Mouse (Mus musculus) cerebellum, postnatal 10 days (tissue): ENCODE measurements around the gene 4933402J07Rik.

ENCODE experiments used
- DNase-seq, 2 experiments: peaks; one replicate each; pipeline ENCODE4 v3.0.0; 2021; ENCODE audit warnings: mixed read lengths in 2 of 2

4933402J07Rik gene

GRCm38 (mm10) chr8:87563553-87563952, at the start of gene 4933402J07Rik:
Gene 4933402J07Rik (plus strand): TSS chr8:87563853.
- DNase-seq: no peak

- no peak for DNase-seq
These were observed 46.5 kb upstream of the 4933402J07Rik start for GRCm38 (mm10) chr8:87517132-87517531.

GRCm38 (mm10) chr8:87525006-87525405, 38.6 kb upstream of the 4933402J07Rik start:
- DNase-seq: no peak

GRCm38 (mm10) chr8:87531176-87531575, 32.5 kb upstream of the 4933402J07Rik start:
- no peak for DNase-seq

GRCm38 (mm10) chr8:87533476-87533875, 30.2 kb upstream of the 4933402J07Rik start:
- peak; percentile 65 to 72 for DNase-seq

- peak; percentile 46 to 52 for DNase-seq
These were observed 28.8 kb upstream of the 4933402J07Rik start for GRCm38 (mm10) chr8:87534846-87535245.

- DNase-seq: peak; percentile 93 to 95
These were observed 26.9 kb upstream of the 4933402J07Rik start for GRCm38 (mm10) chr8:87536615-87537329.

- DNase-seq: peak; percentile 71 to 73
These were observed 23.7 kb upstream of the 4933402J07Rik start for GRCm38 (mm10) chr8:87539829-87540394.

- DNase-seq: no peak
These were observed 13.8 kb upstream of the 4933402J07Rik start for GRCm38 (mm10) chr8:87549881-87550280.

GRCm38 (mm10) chr8:87552801-87553200, 10.9 kb upstream of the 4933402J07Rik start:
- no peak for DNase-seq

GRCm38 (mm10) chr8:87560801-87561200, 2.9 kb upstream of the 4933402J07Rik start:
- no peak for DNase-seq

GRCm38 (mm10) chr8:87569203-87569602, 5.5 kb downstream of the 4933402J07Rik start:
- DNase-seq: no peak

GRCm38 (mm10) chr8:87569706-87570563, 6.3 kb downstream of the 4933402J07Rik start:
- no peak for DNase-seq

GRCm38 (mm10) chr8:87570564-87570855, 6.9 kb downstream of the 4933402J07Rik start:
- no peak for DNase-seq

GRCm38 (mm10) chr8:87570880-87571279, 7.2 kb downstream of the 4933402J07Rik start:
- DNase-seq: peak; percentile 46 to 47

- DNase-seq: peak; percentile 87 to 88
These were observed 30.6 kb downstream of the 4933402J07Rik start for GRCm38 (mm10) chr8:87594272-87594671.

- no peak for DNase-seq
These were observed 39.1 kb downstream of the 4933402J07Rik start for GRCm38 (mm10) chr8:87602731-87603130.

GRCm38 (mm10) chr8:87609110-87609509, 45.5 kb downstream of the 4933402J07Rik start:
- DNase-seq: no peak

GRCm38 (mm10) chr8:87609651-87610192, 46.1 kb downstream of the 4933402J07Rik start:
- DNase-seq: no peak

GRCm38 (mm10) chr8:87613701-87614100, 50.0 kb downstream of the 4933402J07Rik start:
- DNase-seq: peak; percentile 68 to 75

GRCm38 (mm10) chr8:87619118-87619517, 55.5 kb downstream of the 4933402J07Rik start:
- peak; percentile 68 to 75 for DNase-seq

GRCm38 (mm10) chr8:87619529-87619928, 55.9 kb downstream of the 4933402J07Rik start:
- no peak for DNase-seq

- DNase-seq: peak; percentile 85 to 89
These were observed 56.6 kb downstream of the 4933402J07Rik start for GRCm38 (mm10) chr8:87620225-87620624.
